Mouse (Mus musculus) testis, adult 2 months (tissue): Measurements from ENCODE around the gene Gal. TPM values are rescaled to one million over a fixed set of nuclear protein-coding genes. Genes with fewer than 3 reads are reported as not detected.

Experiments used
- H3K27ac ChIP-seq: fragments of 200-500 bp; 2 replicates; pipeline ENCODE4 v1.5.1; 2012; ENCODE audit warnings: low read depth, low read length; ENCODE audit not compliant: control insufficient read depth, insufficient read depth
- H3K27me3 ChIP-seq: fragments of 200-500 bp; 2 replicates; pipeline ENCODE4 v1.6.1; 2012; ENCODE audit warnings: mild to moderate bottlenecking, low read length, moderate library complexity; ENCODE audit not compliant: control insufficient read depth, insufficient read depth
- H3K36me3 ChIP-seq: fragments of 200-500 bp; 2 replicates; pipeline ENCODE4 v1.6.1; 2012; ENCODE audit warnings: mild to moderate bottlenecking, low read length; ENCODE audit not compliant: control insufficient read depth, insufficient read depth
- H3K4me1 ChIP-seq: fragments of 200-500 bp; 2 replicates; pipeline ENCODE4 v1.6.1; 2012; ENCODE audit warnings: low read length; ENCODE audit not compliant: control insufficient read depth, insufficient read depth
- H3K4me3 ChIP-seq: fragments of 200-500 bp; 2 replicates; pipeline ENCODE4 v1.5.1; 2012; ENCODE audit warnings: low read depth, mild to moderate bottlenecking, low read length, moderate library complexity, mixed read lengths; ENCODE audit not compliant: control insufficient read depth
- CTCF ChIP-seq: fragments of 200-500 bp; IDR thresholded peaks from 2 replicates; pipeline ENCODE4 v1.5.1; 2012; ENCODE audit warnings: low read depth, mild to moderate bottlenecking, inconsistent platforms, low read length, moderate library complexity; ENCODE audit not compliant: control insufficient read depth, insufficient read depth, insufficient replicate concordance
- POLR2A ChIP-seq: fragments of 200-500 bp; IDR thresholded peaks from 2 replicates; pipeline ENCODE4 v1.6.1; 2012; ENCODE audit warnings: low read depth, mild to moderate bottlenecking, inconsistent platforms, low read length, moderate library complexity; ENCODE audit not compliant: control insufficient read depth
- polyA plus RNA-seq: library from polyadenylated mRNA; depleted of rRNA; stranded (reverse); fragments of >200 nt; gene quantifications from 2 replicates; pipeline ENCODE4 v1.2.3, GENCODE M21; 2012

Gene Gal
- polyA plus RNA-seq, 1 experiment = 0.90 TPM

GRCm38 (mm10) chr19:3431969-3432368 lies 17.6 kb upstream of the Gal start:
- TF ChIP-seq CTCF = no peak
- no peak for TF ChIP-seq POLR2A
- Histone ChIP-seq H3K4me1 (no peaks in the 10 kb centered on the region), H3K4me3 (no peak overlapping the region), H3K27ac (no peak overlapping the region), H3K27me3 (no peaks in the 10 kb centered on the region), H3K36me3 (no peaks in the 10 kb centered on the region)

- TF ChIP-seq POLR2A (no peak), CTCF (no peak)
- Histone ChIP-seq H3K27ac (no peak overlapping the region), H3K36me3 (no peaks in the 10 kb centered on the region), H3K27me3 (no peaks in the 10 kb centered on the region), H3K4me1 (no peaks in the 10 kb centered on the region), H3K4me3 (no peak overlapping the region)
Measured at GRCm38 (mm10) chr19:3431066-3431465, 16.7 kb upstream of the Gal start.

- H3K36me3 ChIP-seq = no peaks in the 10 kb centered on the region
- H3K27ac ChIP-seq = no peak overlapping the region
- no peaks in the 10 kb centered on the region for H3K27me3 ChIP-seq
- no peaks in the 10 kb centered on the region for H3K4me1 ChIP-seq
- no peak for TF ChIP-seq CTCF
- TF ChIP-seq POLR2A = no peak
- no peak overlapping the region for H3K4me3 ChIP-seq
Measured at GRCm38 (mm10) chr19:3429156-3429816, 14.9 kb upstream of the Gal start.

GRCm38 (mm10) chr19:3428057-3428830 lies 13.9 kb upstream of the Gal start:
- Histone ChIP-seq H3K27me3 (no peaks in the 10 kb centered on the region), H3K27ac (no peak overlapping the region), H3K4me1 (no peaks in the 10 kb centered on the region), H3K4me3 (no peak overlapping the region), H3K36me3 (no peaks in the 10 kb centered on the region)
- TF ChIP-seq POLR2A (no peak), CTCF (no peak)

GRCm38 (mm10) chr19:3424214-3424613 lies 9.9 kb upstream of the Gal start:
- H3K4me1 ChIP-seq = no peaks in the 10 kb centered on the region
- no peaks in the 10 kb centered on the region for H3K27me3 ChIP-seq
- no peaks in the 10 kb centered on the region for H3K36me3 ChIP-seq
- H3K4me3 ChIP-seq = no peak overlapping the region
- TF ChIP-seq CTCF = no peak
- no peak overlapping the region for H3K27ac ChIP-seq

- Histone ChIP-seq H3K4me1 (no peaks in the 10 kb centered on the region), H3K27me3 (no peaks in the 10 kb centered on the region), H3K36me3 (no peaks in the 10 kb centered on the region), H3K4me3 (no peak overlapping the region), H3K27ac (no peak overlapping the region)
- TF ChIP-seq POLR2A (no peak), CTCF (no peak)
Measured at GRCm38 (mm10) chr19:3422981-3423380, 8.6 kb upstream of the Gal start.

- no peak for TF ChIP-seq POLR2A
- no peak for TF ChIP-seq CTCF
- Histone ChIP-seq H3K36me3 (no peaks in the 10 kb centered on the region), H3K27me3 (no peaks in the 10 kb centered on the region), H3K4me3 (no peak overlapping the region), H3K27ac (no peak overlapping the region), H3K4me1 (no peaks in the 10 kb centered on the region)
Measured at GRCm38 (mm10) chr19:3422488-3422887, 8.1 kb upstream of the Gal start.
